Mouse (Mus musculus): ENCODE data around the gene Ddx3x. TPM values are rescaled to one million over a fixed set of nuclear protein-coding genes. Genes with fewer than 3 reads are reported as not detected.

Gene Ddx3x
- total and polyA plus RNA-seq, 3 experiments = 104 to 329 (median 196) TPM

- Histone ChIP-seq H3K79me2 (replicated peaks; ENCODE audit: control insufficient read depth, extremely low read depth, insufficient read depth, poor library complexity, severe bottlenecking) (no peaks in the 10 kb centered on the region), H3K9me3 (replicated peaks; ENCODE audit: low read length) (no peaks in the 10 kb centered on the region), H3K27ac (ENCODE audit: insufficient read depth, low read depth) (no peak overlapping the region), H3K27me3 (replicated peaks) (no peaks in the 10 kb centered on the region), H3K9ac (ENCODE audit: insufficient read depth, low read depth) (no peak overlapping the region), H3K4me1 (ENCODE audit: control insufficient read depth in 1 of 2, insufficient read depth in 2 of 2) (peaks cover 0 to 5% of the 10 kb centered on the region in 2 experiments; a peak in 2 of 4 replicates), H3K4me3 (replicated peaks in 1 of 3; ENCODE audit: low read depth in 2 of 3, low read length in 2 of 3, poor library complexity in 1 of 3) (no peak overlapping the region), H3K36me3 (replicated peaks in 1 of 2; ENCODE audit: control insufficient read depth in 1 of 2, insufficient read depth in 1 of 2, low read length in 1 of 2) (no peaks in the 10 kb centered on the region), H3K4me2 (ENCODE audit: insufficient read depth, low read depth, poor library complexity, severe bottlenecking) (no peak overlapping the region)
- in situ Hi-C loops (cut with MboI; ENCODE audit: low pct_ligation_motif_present, low pct_unique_long_range_greater_than_20kb, low sequenced_read_pairs) = no loop called here
- dilution Hi-C loops (cut with MboI; ENCODE audit: extremely low pct_ligation_motif_present, extremely low pct_unique_long_range_greater_than_20kb, low sequenced_read_pairs) = no loop called here
- no peak for DNase-seq (ENCODE audit: extremely low read depth)
- TF ChIP-seq CTCF (conservative IDR thresholded peaks at IDR 0.05 in 1 of 2, IDR thresholded peaks at IDR 0.05 in 1 of 2; ENCODE audit: low read depth in 2 of 2, low read length in 2 of 2) (no peak), TBP (conservative IDR thresholded peaks at IDR 0.05; ENCODE audit: low read depth, low read length) (no peak), ETS1 (conservative IDR thresholded peaks at IDR 0.05; ENCODE audit: low read depth, low read length) (no peak), HCFC1 (IDR thresholded peaks at IDR 0.05; ENCODE audit: low read depth, low read length) (no peak), CHD1 (IDR thresholded peaks at IDR 0.05; ENCODE audit: low read depth, low read length) (no peak), NRF1 (IDR thresholded peaks at IDR 0.05; ENCODE audit: low read depth, low read length) (no peak), MAZ (IDR thresholded peaks at IDR 0.05; ENCODE audit: low read depth, low read length) (no peak), NELFE (IDR thresholded peaks at IDR 0.05; ENCODE audit: low read depth, low read length) (no peak), E2F4 (IDR thresholded peaks at IDR 0.05; ENCODE audit: insufficient replicate concordance, low read depth, low read length) (no peak), POLR2AphosphoS2 (IDR thresholded peaks at IDR 0.05; ENCODE audit: low read depth, low read length) (no peak), IRF4 (IDR thresholded peaks at IDR 0.05; ENCODE audit: low read depth, low read length) (no peak), MYC (IDR thresholded peaks at IDR 0.05; ENCODE audit: low read depth, low read length) (no peak), SMC3 (IDR thresholded peaks at IDR 0.05; ENCODE audit: low read depth, low read length) (no peak), USF2 (conservative IDR thresholded peaks at IDR 0.05; ENCODE audit: low read depth, low read length) (no peak), POLR2A (IDR thresholded peaks at IDR 0.05; ENCODE audit: low read depth, low read length) (no peak), JUN (IDR thresholded peaks at IDR 0.05; ENCODE audit: insufficient read depth, low read depth, low read length) (no peak), MEF2A (IDR thresholded peaks at IDR 0.05; ENCODE audit: borderline replicate concordance, low read depth, low read length) (no peak), UBTF (IDR thresholded peaks at IDR 0.05; ENCODE audit: low read depth, low read length) (no peak), USF1 (IDR thresholded peaks at IDR 0.05; ENCODE audit: low read depth, low read length) (no peak)
Measured at GRCm38 (mm10) chrX:13329611-13330010, 48.8 kb downstream of the Ddx3x start.

Other genes starting within 250 kb of the Ddx3x start
- 62.8 and 73.2 TPM in 2 replicates for gene Usp9x, start 209.5 kb upstream of the Ddx3x start, total RNA-seq (2012; rRNA removed)
- 64.5 and 79.8 TPM in 2 replicates for gene Usp9x, start 209.5 kb upstream of the Ddx3x start, total RNA-seq (2014; rRNA removed)
- gene Usp9x, start 209.5 kb upstream of the Ddx3x start, polyA plus RNA-seq (2012; ENCODE audit: insufficient read length, low read depth) = 47.1 and 56.3 TPM in 2 replicates
- 0.04 TPM in 1 of 2 replicates, not detected in the other for gene Nyx, start 185.1 kb downstream of the Ddx3x start, total RNA-seq (2012; rRNA removed)
- not detected in 2 replicates for gene Nyx, start 185.1 kb downstream of the Ddx3x start, total RNA-seq (2014; rRNA removed)
- 0.04 TPM in 1 of 2 replicates, not detected in the other for gene Nyx, start 185.1 kb downstream of the Ddx3x start, polyA plus RNA-seq (2012; ENCODE audit: insufficient read length, low read depth)